Mouse (Mus musculus) right cerebral cortex, postnatal 36 days (tissue): ENCODE results near the gene Clmp.
"Not testable (repeated sequence)": the region's sequence is repeated elsewhere in the genome, so short reads cannot be mapped to it uniquely, and the experiment has no call there.

ENCODE experiments used
- DNase-seq, 2 experiments: peaks; one replicate each; pipeline ENCODE4 v3.0.0; 2022; ENCODE audit warnings: low spot score in 2 of 2, mixed read lengths in 1 of 2

The Clmp gene

GRCm38 (mm10) chr9:40776044-40776443 is 90.3 kb downstream of the Clmp start:
- DNase-seq: no peak

GRCm38 (mm10) chr9:40776459-40777248 is 90.9 kb downstream of the Clmp start:
- no peak for DNase-seq

GRCm38 (mm10) chr9:40780111-40780510 is 94.3 kb downstream of the Clmp start:
- no peak for DNase-seq

GRCm38 (mm10) chr9:40780892-40781725 is 95.3 kb downstream of the Clmp start:
- no peak for DNase-seq

GRCm38 (mm10) chr9:40781726-40782581 is 96.2 kb downstream of the Clmp start:
- DNase-seq: no peak

DNA sequence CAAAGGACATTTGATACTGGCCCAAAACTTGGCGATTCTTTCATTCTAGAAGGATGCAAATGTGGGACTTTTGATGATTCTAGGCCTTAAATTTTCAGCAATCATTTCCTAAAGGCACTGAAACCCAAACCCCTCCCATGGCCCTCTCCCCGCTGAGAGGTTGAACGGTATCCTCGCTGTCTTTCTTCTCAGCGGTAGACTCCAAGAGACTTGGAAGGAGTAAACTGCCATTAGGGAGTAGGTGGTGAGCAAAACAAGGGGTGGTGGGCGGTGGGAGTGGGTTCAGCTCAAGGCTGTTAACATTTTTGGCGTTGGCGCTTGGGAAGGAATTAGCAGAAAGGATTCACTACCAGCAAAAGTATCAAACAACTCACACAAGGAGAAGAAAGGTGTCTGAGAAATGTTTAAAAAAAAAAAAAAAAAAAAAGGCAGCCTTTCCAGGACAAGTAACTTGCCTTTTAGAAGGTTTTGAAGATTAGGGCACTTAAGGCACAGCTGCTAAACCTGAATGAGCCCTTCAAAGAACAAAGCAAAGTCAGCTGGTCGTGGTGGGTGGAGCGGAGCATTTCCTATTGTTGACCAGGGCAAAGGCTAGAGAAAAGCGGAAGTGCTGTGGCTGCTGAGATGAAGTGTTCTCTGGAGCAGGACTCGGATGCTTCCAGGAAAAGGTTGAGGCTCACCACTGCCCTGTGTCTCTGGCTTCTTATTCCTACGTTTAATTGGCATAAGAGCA is 98.0 kb downstream of the Clmp start:
- no peak for DNase-seq

DNA sequence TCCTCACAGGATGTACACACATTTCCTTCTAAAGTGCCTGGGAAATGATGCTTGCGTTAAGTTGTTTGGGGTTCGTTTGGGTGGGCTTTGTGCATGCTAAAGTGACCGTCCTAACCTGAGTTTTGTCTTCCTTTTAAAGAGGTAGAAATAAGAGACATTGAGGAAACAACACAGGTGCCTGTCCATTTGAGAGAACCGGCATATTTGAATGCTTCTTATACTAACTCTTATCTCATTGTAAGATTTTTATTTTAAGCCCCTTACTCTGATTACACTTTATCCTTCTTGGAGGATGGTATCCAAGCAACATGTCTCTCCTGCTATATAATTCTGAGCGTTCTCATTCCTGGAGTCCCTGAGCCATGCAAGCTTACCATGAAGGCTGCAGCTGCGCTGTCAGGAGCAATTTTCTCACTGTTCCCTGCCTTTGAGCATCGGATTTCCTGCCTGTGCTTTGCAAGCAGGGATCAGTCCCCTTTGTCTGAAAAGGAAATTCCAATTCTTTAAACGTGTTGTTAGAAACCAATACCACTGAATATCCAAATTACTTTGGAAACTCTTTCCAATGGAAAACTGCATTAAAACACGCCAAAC is 98.7 kb downstream of the Clmp start:
- no peak for DNase-seq

DNA sequence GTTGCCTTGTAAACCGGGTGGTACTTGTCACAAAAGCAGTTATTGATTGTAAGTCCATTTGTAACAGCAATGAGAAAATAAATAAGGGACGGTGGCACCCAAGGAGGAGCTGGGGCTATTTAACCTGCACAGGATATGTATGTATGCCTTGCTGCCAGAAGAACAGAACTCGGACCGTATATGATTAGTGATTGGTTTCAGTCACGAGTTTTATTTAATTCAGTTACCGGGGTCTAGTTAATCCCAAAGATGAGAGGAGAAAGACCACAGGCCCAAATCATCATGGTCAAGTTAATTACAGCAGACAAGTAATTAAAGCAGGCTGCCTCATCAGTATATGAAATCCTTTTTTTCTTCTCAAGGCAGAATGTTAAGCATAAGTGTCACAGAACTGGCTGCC is 99.7 kb downstream of the Clmp start:
- DNase-seq: no peak

GRCm38 (mm10) chr9:40786820-40787219 is 101.1 kb downstream of the Clmp start:
- not testable (repeated sequence) for DNase-seq

GRCm38 (mm10) chr9:40791864-40792633 is 106.3 kb downstream of the Clmp start:
- DNase-seq: no peak

- no peak for DNase-seq
These were observed 107.8 kb downstream of the Clmp start for GRCm38 (mm10) chr9:40793581-40793980.

GRCm38 (mm10) chr9:40794251-40794650 is 108.5 kb downstream of the Clmp start:
- DNase-seq: no peak

- DNase-seq: no peak
These were observed 109.2 kb downstream of the Clmp start for GRCm38 (mm10) chr9:40794926-40795325.

DNA sequence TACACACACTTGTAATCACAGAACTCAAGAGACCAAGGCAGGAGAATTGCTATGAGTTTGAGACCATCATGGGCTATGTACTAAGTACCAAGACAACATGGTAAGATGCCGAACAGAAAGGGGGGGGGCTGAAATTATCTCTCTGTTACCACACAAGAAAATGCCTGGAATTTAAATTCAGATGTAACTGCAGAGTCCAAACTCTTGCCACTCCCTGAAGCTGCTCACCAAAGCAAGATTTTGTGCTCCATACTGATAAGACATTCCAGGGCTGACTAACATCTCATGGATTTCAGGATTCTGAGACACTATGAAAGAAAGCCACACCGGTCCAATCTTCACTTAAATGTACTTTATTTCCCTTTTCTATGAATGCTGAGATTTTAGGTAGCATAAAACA is 109.8 kb downstream of the Clmp start:
- DNase-seq: no peak

- no peak for DNase-seq
These were observed 110.3 kb downstream of the Clmp start for GRCm38 (mm10) chr9:40796054-40796453.

DNA sequence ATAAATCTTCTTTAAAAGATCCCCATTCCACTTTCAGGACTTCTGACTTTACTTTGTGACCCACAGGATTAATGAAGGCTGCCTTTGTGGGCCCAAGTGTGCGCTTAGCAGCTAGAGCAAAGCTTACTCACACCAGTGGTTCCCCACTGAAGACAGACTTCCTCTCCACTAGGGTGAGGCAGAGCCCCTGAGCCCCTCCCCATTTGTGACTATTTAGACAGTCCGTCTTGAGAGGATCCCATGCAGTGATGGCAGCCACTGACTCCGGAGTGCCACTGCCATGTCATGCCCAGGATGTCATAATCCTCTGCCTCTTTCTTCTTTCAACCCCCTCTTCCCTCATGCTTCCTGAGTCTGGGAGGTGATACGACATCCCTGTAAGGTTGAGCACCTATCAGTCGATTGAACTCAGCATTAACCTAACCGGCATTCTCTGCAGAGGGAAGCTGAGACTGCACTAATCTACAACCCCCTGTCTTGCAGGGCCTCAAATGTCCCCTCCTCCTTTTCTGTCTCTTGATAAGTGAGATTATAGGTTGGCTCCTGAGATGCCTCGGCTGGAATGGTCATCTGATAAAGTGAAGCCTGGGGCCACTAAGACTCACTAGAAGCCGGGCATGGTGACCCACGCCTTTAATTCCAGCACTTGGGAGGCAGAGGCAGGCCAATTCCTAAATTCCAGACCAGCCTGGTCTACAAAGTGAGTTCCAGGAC is 112.6 kb downstream of the Clmp start:
- DNase-seq: no peak

GRCm38 (mm10) chr9:40799112-40799511 is 113.3 kb downstream of the Clmp start:
- no peak for DNase-seq

- DNase-seq: peak; percentile 62 to 64
These were observed 114.2 kb downstream of the Clmp start for GRCm38 (mm10) chr9:40799837-40800501.
